Mouse (Mus musculus) lung, adult 2 months (tissue): ENCODE measurements around the gene Pax3.

Experiments
- CTCF ChIP-seq: fragments of 200-500 bp; IDR thresholded peaks from 2 replicates; pipeline ENCODE4 v1.5.1; 2011; ENCODE audit warnings: mild to moderate bottlenecking, low read length, control low read depth; ENCODE audit not compliant: insufficient read depth
- POLR2A ChIP-seq: fragments of 200-500 bp; IDR thresholded peaks from 2 replicates; pipeline ENCODE4 v1.6.1; 2011; ENCODE audit warnings: low read depth, mild to moderate bottlenecking, control low read depth, low read length, borderline replicate concordance; ENCODE audit errors: extremely low read depth

DNA sequence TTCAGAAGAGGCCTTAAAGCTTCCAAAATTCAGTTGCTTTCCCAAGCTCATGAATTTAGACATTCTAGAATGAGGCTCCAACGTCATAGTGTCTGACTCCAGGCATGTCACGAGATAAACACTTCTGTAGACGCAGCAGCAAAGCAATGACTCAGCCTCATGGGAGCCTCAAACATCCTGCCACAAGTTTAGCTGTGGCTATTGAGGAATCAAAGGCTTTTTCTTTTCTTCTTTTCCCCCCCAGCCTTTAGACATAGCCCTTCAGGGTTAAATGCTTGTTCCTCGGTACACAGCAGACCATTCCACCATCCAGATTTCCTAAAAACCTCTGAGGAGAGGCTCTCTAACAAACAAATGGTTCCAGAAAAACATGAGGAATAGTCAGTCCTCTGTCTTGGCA lies 139.0 kb downstream of the Pax3 start:
- TF ChIP-seq CTCF (no peak), POLR2A (no peak)
